Mouse (Mus musculus) ES-Bruce4 (cell line): ENCODE data around the gene Acer1.

Experiments
- CTCF ChIP-seq: IDR thresholded peaks from one replicate; pipeline ENCODE4 v1.8.1; 2011; ENCODE audit warnings: low read depth, low read length
- EP300 ChIP-seq: IDR thresholded peaks from 2 replicates; pipeline ENCODE4 v1.6.1; 2011; ENCODE audit warnings: low read depth, low read length; ENCODE audit not compliant: insufficient read depth
- POLR2A ChIP-seq: IDR thresholded peaks from one replicate; pipeline ENCODE4 v1.8.1; 2011; ENCODE audit warnings: low read length; ENCODE audit not compliant: insufficient read depth

DNA sequence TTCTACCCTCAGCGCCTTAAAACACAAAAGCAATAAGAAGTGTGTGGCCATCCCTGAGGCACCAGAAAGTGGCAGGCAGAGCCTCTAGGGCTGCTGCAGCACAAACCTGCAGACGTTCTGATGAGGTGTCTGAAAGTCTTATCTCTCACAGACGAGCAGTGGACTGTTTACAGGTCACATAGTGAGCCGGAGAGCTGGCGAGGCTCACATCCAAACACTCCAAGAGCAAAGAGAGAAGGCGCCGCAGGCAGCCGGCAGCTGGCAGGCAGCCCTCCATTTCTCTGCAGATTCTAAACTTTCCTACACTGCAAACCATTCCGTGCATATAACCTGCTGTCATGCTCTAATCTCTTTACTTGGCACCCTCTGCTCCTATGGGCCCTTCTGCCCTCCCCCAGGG lies 74.0 kb downstream of the Acer1 start:
- TF ChIP-seq EP300 (no peak), CTCF (no peak), POLR2A (no peak)
